Mouse (Mus musculus): ENCODE results near the gene Fam189a1. TPM values are rescaled to one million over a fixed set of nuclear protein-coding genes. Genes with fewer than 3 reads are reported as not detected.

Gene Fam189a1
- total RNA-seq, 2 experiments from 2014 or later: 0.23 TPM; not detected in 1

- DNase-seq: no peak
Observed at GRCm38 (mm10) chr7:64728816-64729215, 427.6 kb downstream of the Fam189a1 start.

- no peak for DNase-seq
Observed at GRCm38 (mm10) chr7:64728181-64728591, 428.2 kb downstream of the Fam189a1 start.

GRCm38 (mm10) chr7:64725967-64726695 lies 430.2 kb downstream of the Fam189a1 start:
- DNase-seq: no peak

GRCm38 (mm10) chr7:64724409-64724808 lies 432.0 kb downstream of the Fam189a1 start:
- DNase-seq: no peak

GRCm38 (mm10) chr7:64723313-64723712 lies 433.1 kb downstream of the Fam189a1 start:
- no peak for DNase-seq

GRCm38 (mm10) chr7:64716286-64716685 lies 440.1 kb downstream of the Fam189a1 start:
- DNase-seq: no peak

GRCm38 (mm10) chr7:64709520-64710262 lies 446.7 kb downstream of the Fam189a1 start:
- no peak for DNase-seq

GRCm38 (mm10) chr7:64708176-64708575 lies 448.2 kb downstream of the Fam189a1 start:
- DNase-seq: no peak

Small RNA genes lying within 50 kb of the gene (microRNA-seq; reads per million reads assigned to microRNA genes)
- gene Gm25249 (ENCODE audit: borderline replicate concordance in 2 of 2): 0 reads per million in 2 experiments

All from gastrocnemius, postnatal 25 days (tissue).